Mouse (Mus musculus) left cerebral cortex, adult 2 months (tissue): ENCODE data around the gene Gtse1. TPM values are rescaled to one million over a fixed set of nuclear protein-coding genes. Genes with fewer than 3 reads are reported as not detected.
A peak's percentile ranks its signal among the peaks of the same experiment; 100 is the strongest.
"Not testable (repeated sequence)": the region's sequence is repeated elsewhere in the genome, so short reads cannot be mapped to it uniquely, and the experiment has no call there.

Source experiments
- DNase-seq, 2 experiments: peaks; one replicate each; pipeline ENCODE4 v3.0.0; 2021 to 2022; ENCODE audit warnings: low spot score in 2 of 2, mixed read lengths in 1 of 2; ENCODE audit errors: extremely low spot score in 1 of 2
- H3K27ac ChIP-seq: fragments of 200-600 bp; 2 replicates; pipeline ENCODE4 v1.8.1; 2022
- H3K4me3 ChIP-seq: fragments of 200-600 bp; 2 replicates; pipeline ENCODE4 v1.8.1; 2022
- CTCF ChIP-seq: fragments of 200-600 bp; IDR thresholded peaks from 2 replicates; pipeline ENCODE4 v1.8.1; 2022; ENCODE audit warnings: antibody characterized with exemption, mild to moderate bottlenecking, moderate library complexity
- intact Hi-C: fragments of 180-260 bp; cut with DNase I; formaldehyde crosslinking; loops from one replicate; pipeline ENCODE4 v1.15.1; 2025
- total RNA-seq, 2 experiments: library from RNA; stranded (reverse); gene quantifications; 2 replicates each; pipeline ENCODE4 v1.2.3; 2021

Gtse1 gene
- total RNA-seq, 2 experiments from 2014 or later = 0.25 to 0.33 TPM

GRCm38 (mm10) chr15:85831954-85832590 lies 27.5 kb upstream of the Gtse1 start, which contains the start of gene Ttc38:
Ttc38 (plus strand) TSS chr15:85832306.
- no peak for TF ChIP-seq CTCF
- Histone ChIP-seq H3K27ac (peak within 1 kb of the TSS; percentile 91), H3K4me3 (peak within 1 kb of the TSS; percentile 57)
- DNase-seq = peak; percentile 78 to 82
- intact Hi-C loops = no loop called here

GRCm38 (mm10) chr15:85832599-85832998 lies 26.9 kb upstream of the Gtse1 start:
- no peak for TF ChIP-seq CTCF
- intact Hi-C loops = no loop called here
- no peak for DNase-seq
- H3K27ac ChIP-seq = peak overlapping the region; percentile 91
- peak overlapping the region; percentile 57 for H3K4me3 ChIP-seq

GRCm38 (mm10) chr15:85835335-85835734 lies 24.2 kb upstream of the Gtse1 start:
- peak; percentile 49 for TF ChIP-seq CTCF
- no peak overlapping the region for H3K4me3 ChIP-seq
- intact Hi-C loops = no loop called here
- DNase-seq = no peak
- H3K27ac ChIP-seq = no peak overlapping the region

GRCm38 (mm10) chr15:85836887-85837286 lies 22.7 kb upstream of the Gtse1 start:
- DNase-seq = no peak
- no peak for TF ChIP-seq CTCF
- intact Hi-C loops = no loop called here
- Histone ChIP-seq H3K27ac (no peak overlapping the region), H3K4me3 (no peak overlapping the region)

GRCm38 (mm10) chr15:85840983-85841382 lies 18.6 kb upstream of the Gtse1 start:
- DNase-seq = no peak
- intact Hi-C loops = no loop called here

GRCm38 (mm10) chr15:85841796-85842360 lies 17.7 kb upstream of the Gtse1 start:
- no peak for DNase-seq
- no peak for TF ChIP-seq CTCF
- intact Hi-C loops = no loop called here

More at GRCm38 (mm10) chr15:85840983-85841382, 18.6 kb upstream of the Gtse1 start:
- peak; percentile 70 for TF ChIP-seq CTCF
- H3K4me3 ChIP-seq = no peak overlapping the region
- no peak overlapping the region for H3K27ac ChIP-seq

GRCm38 (mm10) chr15:85845071-85845470 lies 14.5 kb upstream of the Gtse1 start:
- no peak overlapping the region for H3K4me3 ChIP-seq
- intact Hi-C loops = no loop called here
- no peak for DNase-seq
- no peak overlapping the region for H3K27ac ChIP-seq
- TF ChIP-seq CTCF = no peak

More at GRCm38 (mm10) chr15:85841796-85842360, 17.7 kb upstream of the Gtse1 start:
- no peak overlapping the region for H3K4me3 ChIP-seq
- no peak overlapping the region for H3K27ac ChIP-seq

GRCm38 (mm10) chr15:85851656-85852392 lies 7.7 kb upstream of the Gtse1 start:
- TF ChIP-seq CTCF = peak; percentile 35
- DNase-seq = no peak
- H3K27ac ChIP-seq = no peak overlapping the region
- intact Hi-C loops = no loop called here
- H3K4me3 ChIP-seq = no peak overlapping the region

GRCm38 (mm10) chr15:85858980-85859489 lies 510 bp upstream of the Gtse1 start:
- no peak for DNase-seq
- Histone ChIP-seq H3K27ac (peak overlapping the region; percentile 90), H3K4me3 (peak overlapping the region; percentile 61)
- intact Hi-C loops = loop anchor here (1.0 to 2.0 kb wide), 2 partner anchors 20 to 48 kb away; partner anchors contain the start of genes Cdpf1 and Trmu
- TF ChIP-seq CTCF = no peak

- not testable (repeated sequence) for H3K27ac ChIP-seq, H3K4me3 ChIP-seq, DNase-seq
- intact Hi-C loops = loop anchor here (5.0 kb wide), 2 partner anchors 254 to 269 kb away; no protein-coding TSS in a partner anchor
These were observed 6.4 kb downstream of the Gtse1 start for GRCm38 (mm10) chr15:85865913-85866312.

- peak; percentile 68 to 73 for DNase-seq
- Histone ChIP-seq H3K4me3 (no peak overlapping the region), H3K27ac (no peak overlapping the region)
- peak; percentile 95 for TF ChIP-seq CTCF
- intact Hi-C loops = loop anchor here (1.0 to 5.0 kb wide), 3 partner anchors 151 to 270 kb away; no protein-coding TSS in a partner anchor
These were observed 8.2 kb downstream of the Gtse1 start for GRCm38 (mm10) chr15:85867696-85868095.

GRCm38 (mm10) chr15:85877336-85877735 lies 17.8 kb downstream of the Gtse1 start:
- intact Hi-C loops = loop anchor here (10.0 kb wide), 1 partner anchor 623 kb away; no protein-coding TSS in a partner anchor
- TF ChIP-seq CTCF = no peak
- Histone ChIP-seq H3K4me3 (no peak overlapping the region), H3K27ac (no peak overlapping the region)
- no peak for DNase-seq
